13 mouse cellular contexts compared by ENCODE assay signal in genomic region chr12:102689773-102690563, GRCm38 (mm10). TPM values are rescaled to one million over a fixed set of nuclear protein-coding genes. Genes with fewer than 3 reads are reported as not detected.
DNase-seq lines count a peak whose midpoint lies in the region; ATAC-seq and TF ChIP-seq lines count a peak whose summit lies in the region.
"Had no signal": no experiment of that assay in that cellular context is flagged by ENCODE, and none has a peak within 500 bp of the region (broad histone marks: within the 10 kb centered on the region; RNA-seq: fewer than 3 reads in every experiment).

No protein-coding gene starts in this region.

- WGBS in bone marrow, adult 2 months, result 22% methylated on average over 15 of the region's 15 CpGs

- H3K4me1 ChIP-seq in bone marrow, adult 2 months (ENCODE audit: control insufficient read depth, insufficient read depth, low read length), result peaks cover 10% of the 10 kb centered on the region

- H3K4me3 ChIP-seq in bone marrow, adult 2 months (replicated peaks; ENCODE audit: control insufficient read depth, low read depth, low read length), result no peak overlapping the region
- H3K4me3 ChIP-seq: limb, embryonic 13.5 days; midbrain, embryonic 15.5 days had no signal

- DNase-seq in kidney, postnatal 4 days, result peak; percentile 53 to 68
- DNase-seq in kidney, adult 8-10 months, result no peak
- peak; percentile 80 for DNase-seq in CD4-positive helper T cell, adult 2 months (ENCODE audit: low read depth, low spot score)
- no peak for DNase-seq in adrenal gland, adult 8-10 months
- no peak for DNase-seq in cerebellum, adult 9-10 months
- no peak for DNase-seq in urinary bladder, postnatal 36 days (ENCODE audit: low spot score in 2 of 2)
- DNase-seq: adrenal gland, postnatal 36 days; gastrocnemius, postnatal 36 days; heart, postnatal 36 days had no signal

- peak; percentile 20; the same call in 1 of the 2 replicates for TF ChIP-seq CTCF in bone marrow, adult 2 months (IDR thresholded peaks at IDR 0.05; ENCODE audit: control insufficient read depth, insufficient read depth, low read length)

- peak overlapping the region; percentile 20 for H3K27ac ChIP-seq in bone marrow, adult 2 months (ENCODE audit: control insufficient read depth, insufficient read depth, low read depth, low read length, poor library complexity)
- H3K27ac ChIP-seq: limb, embryonic 13.5 days; midbrain, embryonic 15.5 days had no signal

- ATAC-seq in monocyte, adult 5-6 weeks (replicated peaks; ENCODE audit: insufficient number of reproducible peaks, low FRiP score, low TSS enrichment, poor library complexity, severe bottlenecking), result peak; percentile 85
- ATAC-seq: midbrain, embryonic 15.5 days had no signal

- TF ChIP-seq POLR2A in bone marrow, adult 2 months (IDR thresholded peaks at IDR 0.05; ENCODE audit: borderline replicate concordance, control insufficient read depth, low read depth, low read length), result peak; percentile 53; the same call in 1 of the 2 replicates

RNA-seq across cellular contexts. Expression of gene Itpk1, which starts 14.8 kb away (rescaled TPM):
- polyA plus RNA-seq in bone marrow, adult 2 months (2011; ENCODE audit: insufficient read depth, insufficient read length, low replicate concordance, missing spikeins), result 9.9 and 15.8 TPM in 2 replicates
- total RNA-seq in monocyte, adult 5-6 weeks (2017), result 21.2 to 31.3 TPM (median 22.5 TPM) in 3 replicates
- total RNA-seq in adrenal gland, adult 8-10 months (2022), result 100 to 1,000 TPM in 2 of 4 experiments, 10 to 100 TPM in 2; 49.2 to 139 (median 86.7) TPM

RNA-seq across cellular contexts. Expression of gene Moap1, which starts 53.5 kb away (rescaled TPM):
- not detected in 2 replicates for polyA plus RNA-seq in bone marrow, adult 2 months (2011; ENCODE audit: insufficient read depth, insufficient read length, low replicate concordance, missing spikeins)
- 3.3 to 8.5 TPM (median 4.2 TPM) in 3 replicates for total RNA-seq in monocyte, adult 5-6 weeks (2017)
- 10 to 100 TPM in 3 of 4 experiments, 1 to 10 TPM in 1; 8.2 to 13.6 (median 11.5) TPM for total RNA-seq in adrenal gland, adult 8-10 months (2022)

RNA-seq across cellular contexts. Expression of gene Tmem251, which starts 53.6 kb away (rescaled TPM):
- 3.5 and 7.1 TPM in 2 replicates for polyA plus RNA-seq in bone marrow, adult 2 months (2011; ENCODE audit: insufficient read depth, insufficient read length, low replicate concordance, missing spikeins)
- total RNA-seq in monocyte, adult 5-6 weeks (2017), result 15.3 to 22.6 TPM (median 18.9 TPM) in 3 replicates
- 1 to 10 TPM; 7.2 to 8.8 (median 7.7) TPM for total RNA-seq in adrenal gland, adult 8-10 months (2022)

Comparison
In these comparisons a context has a peak if more than half of its experiments do, and no peak if none do; other contexts are left out.
1. DNase-seq: peak in kidney, postnatal 4 days (2 of 2) and CD4-positive helper T cell, adult 2 months (single experiment); none in kidney, adult 8-10 months (0 of 2), adrenal gland, adult 8-10 months (single experiment), cerebellum, adult 9-10 months (single experiment) and urinary bladder, postnatal 36 days (0 of 2).